Mouse (Mus musculus) liver, postnatal 0 days (tissue): ENCODE data around the gene Zfp366.

ENCODE experiments used
- CTCF ChIP-seq: sonication (generic); IDR thresholded peaks from 2 replicates; pipeline ENCODE4 v1.5.1; 2016; ENCODE audit warnings: antibody characterized with exemption, low read depth
- EP300 ChIP-seq: IDR thresholded peaks from 2 replicates; pipeline ENCODE4 v1.6.1; 2016; ENCODE audit warnings: antibody characterized with exemption, low read depth, mild to moderate bottlenecking

DNA sequence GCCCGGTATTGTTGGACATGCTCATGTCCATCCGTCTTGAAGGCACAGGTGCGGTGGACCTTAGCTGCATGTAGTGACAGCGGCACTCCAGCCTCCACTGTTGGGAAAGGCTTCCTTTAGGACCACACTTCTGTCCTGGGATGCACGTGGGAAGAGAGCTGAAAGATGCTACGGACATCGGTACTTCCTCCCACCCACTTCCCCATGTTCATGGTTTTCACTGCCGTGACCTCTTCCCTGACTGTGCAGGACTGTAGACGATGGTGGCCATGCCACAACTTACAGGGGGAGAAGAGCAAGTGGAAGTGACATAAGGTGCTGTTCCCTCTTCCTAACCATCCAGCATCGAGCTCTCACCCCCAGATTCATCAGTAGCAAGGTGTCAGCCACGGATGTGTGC lies 2.8 kb downstream of the Zfp366 start:
- no peak for TF ChIP-seq CTCF
- TF ChIP-seq EP300: no peak
